Mouse (Mus musculus) kidney, postnatal 0 days (tissue): ENCODE data around the gene Senp6. TPM values are rescaled to one million over a fixed set of nuclear protein-coding genes. Genes with fewer than 3 reads are reported as not detected.

Source experiments
- ATAC-seq: fragments of 200-750 bp; cut with Nextera tagmentation; replicated peaks from 2 replicates; pipeline ENCODE4 v1.8.0; 2017; ENCODE audit warnings: low read depth, moderate number of reproducible peaks, moderate TSS enrichment, moderate library complexity; ENCODE audit not compliant: low FRiP score
- DNase-seq: peaks from one replicate; pipeline ENCODE4 v3.0.0-alpha.2; 2016; ENCODE audit warnings: low spot score
- H3K27ac ChIP-seq: fragments of 300-500 bp; sonication (generic); 2 replicates; pipeline ENCODE4 v1.5.1; 2014; ENCODE audit warnings: mild to moderate bottlenecking
- H3K27me3 ChIP-seq: fragments of 300-500 bp; sonication (generic); 2 replicates; pipeline ENCODE4 v1.6.1; 2014; ENCODE audit warnings: low read length, mixed read lengths; ENCODE audit not compliant: insufficient read depth
- H3K36me3 ChIP-seq: fragments of 300-500 bp; sonication (generic); 2 replicates; pipeline ENCODE4 v1.6.1; 2014; ENCODE audit warnings: low read length, mixed read lengths; ENCODE audit not compliant: insufficient read depth
- H3K4me1 ChIP-seq: fragments of 300-500 bp; sonication (generic); replicated peaks from 2 replicates; pipeline ENCODE4 v1.6.1; 2014; ENCODE audit warnings: antibody characterized with exemption, low read length, mixed read lengths; ENCODE audit not compliant: insufficient read depth
- H3K4me2 ChIP-seq: fragments of 300-500 bp; sonication (generic); 2 replicates; pipeline ENCODE4 v1.6.1; 2014; ENCODE audit warnings: mild to moderate bottlenecking, low read length, moderate library complexity, mixed read lengths
- H3K4me3 ChIP-seq: fragments of 300-500 bp; sonication (generic); replicated peaks from 2 replicates; pipeline ENCODE4 v1.5.1; 2014; ENCODE audit warnings: low read depth, low read length
- H3K9ac ChIP-seq: fragments of 300-500 bp; sonication (generic); 2 replicates; pipeline ENCODE4 v1.6.1; 2014; ENCODE audit warnings: low read depth, low read length
- H3K9me3 ChIP-seq: fragments of 300-500 bp; sonication (generic); replicated peaks from 2 replicates; pipeline ENCODE4 v1.6.1; 2016; ENCODE audit warnings: low read length, inconsistent platforms, mixed read lengths
- CTCF ChIP-seq: IDR thresholded peaks from 2 replicates; pipeline ENCODE4 v1.5.1; 2016; ENCODE audit warnings: antibody characterized with exemption, low read depth, mild to moderate bottlenecking, moderate library complexity
- WGBS: fragments of 180-500 bp; shearing (Covaris S2); extraction: QIAGEN DNeasy Blood & Tissue Kit; methylation state at CpG from one replicate; pipeline ENCODE4 v1.1.7; 2014; 5-methylcytosine and 5-hydroxymethylcytosine counted together
- polyA plus RNA-seq: library from polyadenylated mRNA; unstranded; fragments of >200 nt; fragmentation: Nextera tagmentation; extraction: Ambion mirVana; gene quantifications from 2 replicates; pipeline ENCODE4 v1.2.1, GENCODE M21; 2015

The Senp6 gene
- polyA plus RNA-seq, 1 experiment from 2014 or later = 59.4 TPM

GRCm38 (mm10) chr9:80157840-80158465 lies 91.2 kb downstream of the Senp6 start:
- peaks cover 2% of the 10 kb centered on the region; the same call in 1 of the 2 replicates for H3K4me1 ChIP-seq
- no peak overlapping the region for H3K4me3 ChIP-seq
- DNase-seq = peak; percentile 51
- H3K9ac ChIP-seq = no peak overlapping the region
- no peaks in the 10 kb centered on the region for H3K36me3 ChIP-seq
- peak overlapping the region; percentile 1; the same call in 1 of the 2 replicates for H3K4me2 ChIP-seq
- H3K9me3 ChIP-seq = no peaks in the 10 kb centered on the region
- peak overlapping the region; percentile 79 for H3K27ac ChIP-seq
- ATAC-seq = peak; percentile 81
- 67% methylated on average over 12 of the region's 12 CpGs for WGBS
- H3K27me3 ChIP-seq = no peaks in the 10 kb centered on the region
- TF ChIP-seq CTCF = no peak

GRCm38 (mm10) chr9:80158937-80159336 lies 92.2 kb downstream of the Senp6 start:
- H3K27ac ChIP-seq = peak overlapping the region; percentile 79
- ATAC-seq = 0 out of 2 replicates have a peak, but pooled peaks have one; percentile 25

GRCm38 (mm10) chr9:80161451-80161850 lies 94.7 kb downstream of the Senp6 start:
- 79% methylated on average over 4 of the region's 4 CpGs for WGBS
- ATAC-seq (no peak), DNase-seq (no peak)

More at GRCm38 (mm10) chr9:80158937-80159336, 92.2 kb downstream of the Senp6 start:
- TF ChIP-seq CTCF = no peak
- DNase-seq = peak; percentile 25
- Histone ChIP-seq H3K9me3 (no peaks in the 10 kb centered on the region), H3K27me3 (no peaks in the 10 kb centered on the region), H3K9ac (no peak overlapping the region), H3K4me3 (no peak overlapping the region), H3K4me1 (peaks cover 2% of the 10 kb centered on the region; the same call in 1 of the 2 replicates), H3K36me3 (no peaks in the 10 kb centered on the region), H3K4me2 (no peak overlapping the region)
- WGBS = 66% methylated on average over 5 of the region's 5 CpGs

GRCm38 (mm10) chr9:80163126-80163723 lies 96.5 kb downstream of the Senp6 start:
- H3K27me3 ChIP-seq = no peaks in the 10 kb centered on the region
- WGBS = 67% methylated on average over 4 of the region's 4 CpGs
- H3K4me2 ChIP-seq = no peak overlapping the region
- TF ChIP-seq CTCF = no peak
- H3K9me3 ChIP-seq = no peaks in the 10 kb centered on the region
- no peak overlapping the region for H3K4me3 ChIP-seq
- no peak overlapping the region for H3K9ac ChIP-seq
- DNase-seq (no peak), ATAC-seq (no peak)
- H3K36me3 ChIP-seq = no peaks in the 10 kb centered on the region
- H3K4me1 ChIP-seq = peaks cover 6% of the 10 kb centered on the region; the same call in 1 of the 2 replicates
- H3K27ac ChIP-seq = no peak overlapping the region

More at GRCm38 (mm10) chr9:80161451-80161850, 94.7 kb downstream of the Senp6 start:
- peaks cover 2% of the 10 kb centered on the region; the same call in 1 of the 2 replicates for H3K4me1 ChIP-seq
- no peak overlapping the region for H3K27ac ChIP-seq
- H3K36me3 ChIP-seq = no peaks in the 10 kb centered on the region
- TF ChIP-seq CTCF = no peak
- no peaks in the 10 kb centered on the region for H3K9me3 ChIP-seq
- H3K9ac ChIP-seq = no peak overlapping the region
- no peak overlapping the region for H3K4me2 ChIP-seq
- no peak overlapping the region for H3K4me3 ChIP-seq
- H3K27me3 ChIP-seq = no peaks in the 10 kb centered on the region

DNA sequence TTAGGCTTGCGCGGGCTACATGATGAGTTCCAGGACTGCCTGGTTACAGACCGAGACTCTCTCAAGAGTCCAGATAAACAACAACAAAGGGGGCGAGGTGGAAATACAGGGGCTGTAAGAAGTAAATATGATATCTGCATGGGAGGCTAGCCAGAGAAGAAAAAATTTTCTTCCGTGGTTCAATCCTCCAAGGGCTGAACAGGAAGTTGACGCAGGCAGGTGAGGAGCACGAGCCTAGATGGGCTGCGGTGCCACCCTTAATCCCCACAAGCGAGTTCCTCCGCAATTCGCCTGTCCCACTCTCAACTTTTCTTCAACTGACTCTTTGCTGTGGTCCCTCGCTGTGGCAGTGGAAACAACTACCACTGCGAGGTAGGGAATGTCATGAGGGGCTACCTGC lies 97.5 kb downstream of the Senp6 start:
- peak; percentile 30; the same call in 1 of the 2 replicates for ATAC-seq
- no peak for DNase-seq
- Histone ChIP-seq H3K4me2 (peak overlapping the region; percentile 71), H3K4me1 (peaks cover 5% of the 10 kb centered on the region; the same call in 1 of the 2 replicates), H3K9ac (peak overlapping the region; percentile 91), H3K36me3 (no peaks in the 10 kb centered on the region), H3K27me3 (no peaks in the 10 kb centered on the region), H3K27ac (peak overlapping the region; percentile 98), H3K9me3 (no peaks in the 10 kb centered on the region), H3K4me3 (peak overlapping the region; percentile 93)
- TF ChIP-seq CTCF = no peak
- WGBS = 3% methylated on average over 13 of the region's 13 CpGs

DNA sequence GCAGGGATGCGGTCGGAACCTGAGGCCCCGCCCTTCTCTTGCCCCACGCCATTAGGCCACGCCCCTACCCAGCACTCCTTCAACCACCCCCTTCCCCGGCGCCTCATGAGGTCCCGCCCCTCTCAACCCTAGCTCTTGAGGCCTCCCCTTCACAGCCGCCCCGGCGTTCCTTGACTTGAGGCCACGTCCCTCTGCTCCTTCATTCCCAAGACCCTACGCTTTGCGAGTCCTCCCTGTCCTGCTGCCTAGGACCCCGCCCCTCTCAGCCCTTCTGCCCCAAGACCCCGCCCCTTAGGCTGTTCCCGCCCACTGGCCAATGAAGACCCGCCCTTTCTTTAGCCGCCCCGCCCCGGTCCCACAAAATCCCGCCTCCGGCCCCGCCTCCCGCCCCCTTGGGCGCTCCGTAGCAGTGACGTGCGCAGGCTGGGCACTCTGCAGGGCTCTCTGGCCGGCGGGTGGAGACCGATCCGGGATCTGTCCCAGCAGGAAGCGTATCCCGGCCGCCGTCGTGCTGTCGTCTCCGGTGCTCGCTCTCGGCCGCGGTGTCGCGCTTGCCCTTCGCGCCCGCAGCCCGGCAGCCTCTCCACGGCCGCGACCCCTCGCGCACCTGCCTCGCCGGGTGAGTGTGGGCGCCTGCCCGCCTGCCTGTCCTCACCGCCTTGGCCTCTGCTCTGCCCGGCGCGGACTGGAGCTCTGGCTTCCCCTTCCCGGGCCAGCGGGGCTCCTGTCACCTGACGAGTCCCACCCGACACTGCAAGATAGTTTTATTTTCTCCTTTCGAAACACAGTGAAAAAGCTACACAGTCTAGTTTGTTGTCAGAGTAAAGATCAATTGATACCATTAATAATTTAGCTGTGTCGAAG lies 98.1 kb downstream of the Senp6 start, which contains the start of gene Myo6:
Gene Myo6, plus strand, starts transcription at position 421 of the 864 bp plus-strand sequence.
- Histone ChIP-seq H3K27ac (peak within 1 kb of the TSS; percentile 98), H3K4me2 (peak within 1 kb of the TSS; percentile 71), H3K9me3 (no peaks in the 10 kb centered on the region), H3K9ac (peak within 1 kb of the TSS; percentile 91), H3K36me3 (no peaks in the 10 kb centered on the region), H3K4me1 (peaks cover 5% of the 10 kb centered on the region; the same call in 1 of the 2 replicates), H3K4me3 (peak within 1 kb of the TSS; percentile 93), H3K27me3 (no peaks in the 10 kb centered on the region)
- DNase-seq (peak; percentile 96), ATAC-seq (peak; percentile 97)
- no peak for TF ChIP-seq CTCF
- 0% methylated on average over 67 of the region's 69 CpGs for WGBS
